Mouse (Mus musculus): ENCODE results near the gene Caml.
"Not testable (repeated sequence)": the region's sequence is repeated elsewhere in the genome, so short reads cannot be mapped to it uniquely, and the experiment has no call there.

The Caml gene

DNA sequence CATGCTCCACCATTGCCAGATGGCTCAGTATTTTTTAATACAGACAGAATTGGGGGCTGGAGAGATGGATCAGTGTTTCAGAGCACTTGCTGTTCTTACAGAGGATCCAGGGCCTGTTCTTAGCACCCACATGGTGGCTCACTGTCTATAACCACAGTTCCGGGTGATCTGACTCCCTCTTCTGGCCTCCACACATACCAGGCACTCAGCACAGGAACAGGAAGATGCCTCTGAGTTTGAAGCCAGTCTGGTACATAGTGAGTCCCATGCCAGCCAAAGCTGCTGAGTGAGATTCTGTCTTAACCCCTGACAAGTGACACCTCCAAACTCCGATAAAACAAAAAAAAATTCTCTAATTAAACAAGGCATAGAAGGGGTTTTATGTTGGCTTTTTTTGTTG, 2.5 kb upstream of the Caml start:
- DNase-seq (ENCODE audit: low spot score in 2 of 2), result no peak

DNA sequence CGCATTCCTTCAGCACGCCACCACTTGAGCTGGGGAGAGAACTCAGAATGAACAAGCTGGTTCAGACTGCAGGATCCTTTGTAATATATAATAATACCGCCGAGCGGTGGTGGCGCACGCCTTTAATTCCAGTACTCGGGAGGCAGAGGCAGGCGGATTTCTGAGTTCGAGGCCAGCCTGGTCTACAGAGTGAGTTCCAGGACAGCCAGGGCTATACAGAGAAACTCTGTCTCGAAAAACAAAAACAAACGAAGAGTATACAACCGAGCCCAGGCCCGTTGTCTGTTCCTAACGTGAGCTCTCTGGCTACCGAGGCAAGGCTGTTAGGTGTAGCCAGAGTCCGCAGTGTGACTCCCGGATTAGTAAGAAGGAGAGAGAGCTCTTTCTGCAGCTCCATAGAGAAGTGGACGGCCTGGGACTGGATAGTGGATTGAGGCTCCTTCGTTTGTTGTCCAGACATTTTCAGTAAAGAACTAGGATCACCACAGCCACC, 603 bp upstream of the Caml start:
- not testable (repeated sequence) for DNase-seq (ENCODE audit: low spot score in 2 of 2)

DNA sequence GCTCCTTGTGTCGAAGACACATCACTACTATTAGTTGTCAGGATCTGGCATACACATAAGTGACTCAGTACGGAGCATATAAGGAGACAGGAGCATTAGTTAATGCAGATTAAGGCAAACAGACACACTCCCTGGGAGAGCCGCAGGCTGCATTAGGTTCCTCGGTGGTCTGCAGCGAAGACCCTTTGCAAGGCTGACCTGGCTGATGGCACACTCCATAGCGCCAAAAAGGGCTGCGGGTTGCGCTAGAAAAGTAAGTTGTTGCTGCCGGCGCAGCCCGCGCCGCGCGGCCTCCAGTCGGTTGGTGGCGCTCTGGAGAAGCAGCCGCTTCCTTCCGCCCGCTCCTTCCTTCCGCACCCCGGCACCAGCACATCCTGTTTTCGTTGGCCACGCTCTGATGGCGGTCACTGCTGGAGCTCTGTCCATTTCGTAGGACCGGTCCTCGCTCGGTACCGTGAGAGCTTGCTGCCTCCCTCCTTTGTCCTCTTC, 11.9 kb downstream of the Caml start, which contains the start of gene Ddx46:
Gene Ddx46, plus strand, starts transcription at position 389 of the 489 bp plus-strand sequence.
- peak; percentile 90 to 98 for DNase-seq (ENCODE audit: low spot score in 2 of 2)

DNA sequence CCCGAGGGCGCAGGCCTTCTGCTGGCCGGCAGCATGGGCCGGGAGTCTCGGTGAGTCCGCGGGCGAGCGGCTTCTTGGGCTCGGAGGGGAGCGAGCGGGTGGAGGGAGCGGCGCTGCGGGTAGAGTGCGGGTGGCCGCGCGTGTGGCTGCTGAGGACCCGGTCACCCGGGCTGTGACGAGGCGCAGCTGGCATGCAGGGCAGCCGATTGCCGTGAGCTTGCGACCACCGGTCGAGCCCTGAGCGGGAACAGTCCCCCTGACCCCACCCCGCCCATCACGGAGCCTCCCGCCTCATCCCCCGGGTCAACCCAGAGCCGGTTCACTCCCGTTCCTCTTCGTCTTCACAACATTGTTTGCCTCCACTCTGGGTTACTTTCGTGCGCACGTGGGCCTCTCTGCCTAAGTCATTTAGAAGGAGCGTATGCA, 12.4 kb downstream of the Caml start:
- no peak for DNase-seq (ENCODE audit: low spot score in 2 of 2)

DNA sequence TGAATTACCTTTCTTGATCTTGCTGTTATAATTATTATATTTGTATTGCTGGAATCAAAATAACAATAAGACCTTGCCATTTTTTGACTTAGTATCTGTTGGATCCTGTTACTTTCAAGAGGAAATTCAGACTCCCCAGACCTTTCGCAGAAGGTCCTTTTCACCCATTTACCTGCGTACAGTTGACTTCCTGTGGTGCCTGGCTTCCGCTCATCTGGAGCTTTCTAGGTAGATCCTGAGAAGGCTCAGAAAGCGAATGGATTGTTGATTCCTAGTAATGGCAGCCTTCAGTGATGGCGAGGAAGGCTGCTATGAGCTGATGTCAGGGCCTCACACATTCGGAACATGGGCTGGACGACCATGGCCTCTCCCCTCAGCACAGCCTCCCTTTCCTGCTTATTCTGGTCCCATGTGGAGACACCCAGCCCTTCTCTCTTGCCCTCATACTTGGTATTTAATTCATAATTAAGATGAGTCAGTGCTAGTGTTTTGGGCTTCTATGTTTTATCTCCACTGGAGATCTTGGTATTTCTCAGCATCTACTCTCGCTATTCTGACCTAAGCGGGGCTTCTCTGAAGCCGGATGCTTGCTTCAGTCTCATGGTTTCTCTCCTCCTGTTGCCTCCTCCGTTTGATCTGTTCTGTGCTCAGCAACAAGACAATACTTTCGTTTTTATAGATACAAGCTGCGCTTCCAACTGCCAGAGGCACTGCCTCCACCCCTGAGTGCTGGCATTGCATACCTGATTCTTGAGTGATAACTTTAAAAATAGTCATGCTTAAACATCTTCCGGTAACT, 13.6 kb downstream of the Caml start:
- no peak for DNase-seq (ENCODE audit: low spot score in 2 of 2)

DNA sequence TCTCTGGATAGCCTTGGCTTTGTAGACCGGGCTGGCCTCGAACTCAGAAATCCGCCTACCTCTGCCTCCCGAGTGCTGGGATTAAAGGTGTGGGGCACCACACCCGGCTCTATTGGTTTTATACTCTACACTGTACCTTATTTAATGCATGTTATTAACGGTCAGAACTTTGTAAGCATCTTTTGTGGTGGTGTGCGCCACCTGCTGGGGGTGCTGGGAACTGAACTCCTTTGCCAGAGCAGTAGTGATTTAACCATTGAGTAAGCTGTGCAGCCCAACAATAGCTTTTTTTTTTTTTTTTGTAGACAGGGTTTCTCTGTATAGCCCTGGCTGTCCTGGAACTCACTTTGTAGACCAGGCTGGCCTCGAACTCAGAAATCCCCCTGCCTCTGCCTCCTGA, 17.7 kb downstream of the Caml start:
- DNase-seq (ENCODE audit: low spot score in 2 of 2), result peak; percentile 79 to 93

DNA sequence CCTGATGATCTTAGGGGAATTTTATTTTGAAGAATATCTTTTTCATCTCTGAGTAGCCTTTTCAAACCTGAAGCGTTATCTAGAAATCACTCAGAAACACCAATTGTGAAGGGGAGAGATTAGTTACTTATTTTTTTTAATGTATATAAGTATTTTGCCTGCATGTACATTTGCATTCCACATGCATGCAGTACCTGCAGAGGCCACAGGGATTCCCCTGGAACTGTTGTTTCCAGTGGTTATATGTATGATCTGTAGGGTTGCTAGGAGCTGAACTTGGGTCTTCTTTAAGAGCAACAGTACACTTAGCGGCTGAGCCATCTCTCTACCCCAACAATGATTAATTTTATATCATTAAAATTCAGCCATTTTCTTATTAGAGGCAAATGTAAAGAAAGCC, 21.7 kb downstream of the Caml start:
- DNase-seq (ENCODE audit: low spot score in 2 of 2), result peak in 1 of 2 experiments; percentile 40

DNA sequence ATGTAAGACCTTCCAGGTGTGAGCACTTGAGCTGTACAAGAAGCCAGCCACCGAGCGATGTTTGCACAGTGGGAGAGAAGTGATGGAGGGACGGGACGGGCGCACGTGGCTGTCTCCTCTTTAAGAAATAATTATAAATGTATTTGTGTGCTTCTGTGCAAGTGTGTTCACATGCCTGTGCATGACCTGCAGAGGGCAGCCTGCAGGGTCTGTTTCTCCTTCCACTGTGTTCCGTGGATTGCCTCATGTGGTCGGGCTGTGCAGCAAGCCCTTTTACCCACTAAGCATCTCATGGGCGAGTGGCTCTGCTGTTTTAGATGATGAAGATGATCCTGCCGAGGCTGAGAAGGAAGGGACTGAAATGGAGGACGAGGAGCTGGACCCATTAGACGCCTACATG, 27.3 kb downstream of the Caml start:
- DNase-seq (ENCODE audit: low spot score in 2 of 2), result no peak

DNA sequence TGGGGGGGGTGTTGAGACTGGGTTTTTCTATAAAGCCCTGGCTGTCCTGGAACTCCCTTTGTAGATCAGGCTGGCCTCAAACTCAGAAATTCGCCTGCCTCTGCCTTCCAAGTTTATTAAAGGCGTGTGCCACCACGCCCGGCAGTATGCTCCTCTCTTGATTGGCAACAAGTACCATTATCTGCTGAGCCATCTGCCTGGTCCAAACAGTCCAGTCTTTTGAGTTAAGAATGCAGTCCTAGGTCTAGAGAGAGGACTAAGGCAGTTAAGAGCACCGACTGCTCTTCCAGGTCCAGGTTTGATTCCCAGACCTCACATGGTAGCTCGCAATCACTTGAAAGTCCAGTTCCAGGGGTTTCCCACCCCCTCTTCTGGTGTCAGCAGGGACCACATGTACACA, 28.2 kb downstream of the Caml start:
- DNase-seq (ENCODE audit: low spot score in 2 of 2), result no peak

DNA sequence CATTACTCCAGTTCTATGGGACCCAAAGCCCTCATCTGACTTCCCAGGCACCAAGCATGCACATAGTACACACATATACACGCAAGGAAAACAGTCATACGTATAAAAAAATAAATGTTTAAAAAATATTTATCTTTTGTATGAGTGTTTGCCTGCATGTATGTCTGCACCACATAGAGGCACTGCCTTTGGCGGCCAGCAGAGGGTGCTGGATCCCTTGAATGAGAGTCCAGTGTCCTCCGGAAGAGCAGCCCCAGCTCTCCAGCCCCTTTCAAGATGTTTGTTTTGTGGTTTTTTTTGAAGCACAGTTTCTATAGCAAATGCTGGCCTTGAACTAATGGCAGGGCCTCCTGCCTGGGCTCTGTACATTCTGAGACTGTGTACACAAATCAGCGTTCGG, 45.7 kb downstream of the Caml start:
- DNase-seq (ENCODE audit: low spot score in 2 of 2), result peak; percentile 51 to 73

DNA sequence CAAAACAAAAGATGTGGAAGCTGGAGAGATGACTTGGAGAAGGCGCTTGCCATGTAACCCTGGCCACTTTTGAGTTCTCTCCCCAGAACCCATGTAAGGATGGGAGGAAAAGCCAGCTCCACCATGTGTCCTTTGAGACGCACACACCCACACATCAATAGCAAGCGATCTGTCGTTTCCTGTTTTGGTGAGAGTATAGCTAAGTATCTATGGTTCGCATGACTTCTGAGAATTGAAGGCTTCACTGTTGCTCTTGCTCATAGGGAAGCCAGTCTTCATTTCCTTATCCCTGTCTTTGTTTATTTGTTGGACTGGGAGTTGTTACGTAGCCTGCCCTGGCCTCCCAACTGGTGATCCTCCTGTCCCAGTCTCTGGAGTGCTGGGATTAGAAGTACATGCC, 49.9 kb downstream of the Caml start:
- no peak for DNase-seq (ENCODE audit: low spot score in 2 of 2)

DNA sequence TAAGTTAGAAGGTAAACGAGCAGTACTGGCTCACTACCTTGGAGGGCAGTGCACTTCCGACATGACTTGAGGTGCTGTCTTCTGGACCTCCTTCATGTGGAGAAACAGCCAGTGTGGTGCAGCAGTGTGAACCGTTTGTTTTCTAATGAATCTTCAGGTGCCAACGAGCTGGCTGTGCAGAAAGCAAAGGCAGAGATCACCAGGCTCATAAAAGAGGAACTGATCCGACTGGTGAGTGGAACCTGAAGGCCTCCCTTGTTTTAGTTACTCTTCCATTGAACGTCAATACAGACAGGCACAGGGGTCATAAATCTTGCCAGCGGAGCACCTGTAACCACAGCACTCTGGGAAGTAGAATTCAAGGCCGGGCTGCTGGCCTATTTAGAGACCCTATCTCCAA, 54.6 kb downstream of the Caml start:
- no peak for DNase-seq (ENCODE audit: low spot score in 2 of 2)

Measured in spleen, postnatal 4 days (tissue).